Mouse (Mus musculus) hindbrain, embryonic 11.5 days (tissue): Measurements from ENCODE around the gene Ncam1. TPM values are rescaled to one million over a fixed set of nuclear protein-coding genes. Genes with fewer than 3 reads are reported as not detected.

Experiments used
- ATAC-seq: fragments of 200-750 bp; cut with Nextera tagmentation; 2 replicates; pipeline ENCODE4 v1.8.0; 2017; ENCODE audit warnings: mild to moderate bottlenecking, moderate TSS enrichment, moderate library complexity; ENCODE audit not compliant: low FRiP score
- DNase-seq: peaks from one replicate; pipeline ENCODE4 v3.0.0-alpha.2; 2015; ENCODE audit warnings: low spot score
- H3K27ac ChIP-seq: fragments of 300-500 bp; sonication (generic); 2 replicates; pipeline ENCODE4 v1.5.1; 2014; ENCODE audit warnings: mild to moderate bottlenecking, low read depth, low read length
- H3K27me3 ChIP-seq: fragments of 300-500 bp; sonication (generic); 2 replicates; pipeline ENCODE4 v1.6.1; 2014; ENCODE audit warnings: mild to moderate bottlenecking, low read length, moderate library complexity, mixed read lengths; ENCODE audit not compliant: control insufficient read depth, insufficient read depth
- H3K36me3 ChIP-seq: fragments of 300-500 bp; sonication (generic); 2 replicates; pipeline ENCODE4 v1.6.1; 2014; ENCODE audit warnings: mild to moderate bottlenecking, low read length, moderate library complexity, mixed read lengths; ENCODE audit not compliant: control insufficient read depth, insufficient read depth
- H3K4me1 ChIP-seq: fragments of 300-500 bp; sonication (generic); replicated peaks from 2 replicates; pipeline ENCODE4 v1.6.1; 2014; ENCODE audit warnings: low read length, mixed read lengths; ENCODE audit not compliant: control insufficient read depth, insufficient read depth
- H3K4me2 ChIP-seq: fragments of 300-500 bp; sonication (generic); replicated peaks from 2 replicates; pipeline ENCODE4 v1.6.1; 2014; ENCODE audit warnings: mild to moderate bottlenecking, low read depth, low read length
- H3K4me3 ChIP-seq: fragments of 300-500 bp; sonication (generic); 2 replicates; pipeline ENCODE4 v1.5.1; 2014; ENCODE audit warnings: low read depth, low read length
- H3K9ac ChIP-seq: fragments of 300-500 bp; sonication (generic); 2 replicates; pipeline ENCODE4 v1.6.1; 2014; ENCODE audit warnings: low read depth, low read length
- H3K9me3 ChIP-seq: fragments of 300-500 bp; sonication (generic); 2 replicates; pipeline ENCODE4 v1.6.1; 2016; ENCODE audit warnings: low read length; ENCODE audit not compliant: control insufficient read depth
- WGBS: fragments of 180-500 bp; shearing (Covaris S2); extraction: QIAGEN DNeasy Blood & Tissue Kit; methylation state at CpG from one replicate; pipeline ENCODE4 v1.1.7; 2014; 5-methylcytosine and 5-hydroxymethylcytosine counted together
- polyA plus RNA-seq: library from polyadenylated mRNA; unstranded; fragments of >200 nt; fragmentation: Nextera tagmentation; extraction: Ambion mirVana; gene quantifications from 2 replicates; pipeline ENCODE4 v1.2.1, GENCODE M21; 2014

Gene Ncam1
- polyA plus RNA-seq, 1 experiment from 2014 or later = 137 TPM

DNA sequence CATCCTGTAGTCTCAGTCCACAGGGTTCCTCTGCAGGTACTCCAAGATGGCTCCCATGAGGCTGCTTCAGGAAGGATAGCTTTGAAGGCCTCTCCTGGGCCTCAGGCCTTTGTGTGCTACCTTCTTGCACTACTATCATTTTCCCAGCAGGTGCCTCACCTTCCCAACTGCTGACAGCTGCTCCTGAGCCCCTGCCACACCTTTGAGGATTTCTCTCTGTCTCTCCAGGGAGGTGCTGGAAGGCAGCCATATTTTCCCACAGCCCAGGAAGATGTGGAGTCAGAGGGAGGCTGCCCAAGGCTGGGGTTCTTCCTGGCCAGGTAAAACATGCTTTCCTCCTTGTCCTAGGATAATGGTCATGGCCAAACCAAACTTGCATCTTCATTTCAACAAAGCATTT is 83.6 kb downstream of the Ncam1 start:
- Histone ChIP-seq H3K36me3 (no peaks in the 10 kb centered on the region), H3K9ac (no peak overlapping the region), H3K27me3 (no peaks in the 10 kb centered on the region), H3K4me2 (no peak overlapping the region), H3K27ac (no peak overlapping the region), H3K9me3 (no peaks in the 10 kb centered on the region), H3K4me3 (no peak overlapping the region), H3K4me1 (no peaks in the 10 kb centered on the region)
- DNase-seq (no peak), ATAC-seq (no peak)

DNA sequence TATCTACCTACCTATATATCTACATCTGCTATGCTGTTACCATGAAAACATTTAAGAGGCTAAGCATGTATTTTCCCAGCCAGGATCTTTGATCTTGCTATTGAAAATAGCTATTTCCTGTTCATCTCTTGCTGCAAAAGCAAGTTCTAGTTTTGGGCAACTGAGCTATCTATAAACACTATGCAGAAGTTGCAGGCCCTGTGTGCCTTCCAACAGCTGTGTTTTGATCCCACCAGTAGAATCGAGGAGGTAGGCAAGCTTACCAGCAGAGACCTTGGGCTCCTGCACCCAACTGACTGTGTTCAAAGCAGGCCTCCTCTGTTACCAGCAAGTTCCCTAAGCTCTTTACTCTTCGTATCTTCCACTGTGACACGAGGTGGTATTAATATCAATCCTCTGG is 84.6 kb downstream of the Ncam1 start:
- WGBS = 86% methylated on average over 3 of the region's 3 CpGs
- no peaks in the 10 kb centered on the region for H3K27me3 ChIP-seq
- no peak overlapping the region for H3K4me2 ChIP-seq
- H3K4me1 ChIP-seq = no peaks in the 10 kb centered on the region
- H3K36me3 ChIP-seq = no peaks in the 10 kb centered on the region
- no peak overlapping the region for H3K9ac ChIP-seq
- no peak overlapping the region for H3K4me3 ChIP-seq
- ATAC-seq = no peak
- no peak for DNase-seq
- H3K27ac ChIP-seq = no peak overlapping the region
- H3K9me3 ChIP-seq = no peaks in the 10 kb centered on the region

- H3K4me2 ChIP-seq = no peak overlapping the region
- no peak for ATAC-seq
These were observed 91.1 kb downstream of the Ncam1 start for GRCm38 (mm10) chr9:49707646-49708045.

GRCm38 (mm10) chr9:49704196-49704967 is 94.3 kb downstream of the Ncam1 start:
- Histone ChIP-seq H3K9ac (no peak overlapping the region), H3K27ac (no peak overlapping the region), H3K4me3 (no peak overlapping the region), H3K4me2 (no peak overlapping the region), H3K9me3 (no peaks in the 10 kb centered on the region), H3K4me1 (no peaks in the 10 kb centered on the region), H3K36me3 (no peaks in the 10 kb centered on the region), H3K27me3 (no peaks in the 10 kb centered on the region)
- DNase-seq = no peak
- ATAC-seq = no peak
- 81% methylated on average over 9 of the region's 9 CpGs for WGBS

More at GRCm38 (mm10) chr9:49707646-49708045, 91.1 kb downstream of the Ncam1 start:
- Histone ChIP-seq H3K9me3 (no peaks in the 10 kb centered on the region), H3K27me3 (no peaks in the 10 kb centered on the region), H3K4me1 (no peaks in the 10 kb centered on the region), H3K27ac (no peak overlapping the region), H3K36me3 (no peaks in the 10 kb centered on the region), H3K9ac (no peak overlapping the region), H3K4me3 (no peak overlapping the region)
- no peak for DNase-seq

GRCm38 (mm10) chr9:49695371-49695770 is 103.4 kb downstream of the Ncam1 start:
- Histone ChIP-seq H3K27me3 (no peaks in the 10 kb centered on the region), H3K9me3 (no peaks in the 10 kb centered on the region), H3K9ac (no peak overlapping the region), H3K36me3 (no peaks in the 10 kb centered on the region), H3K27ac (no peak overlapping the region), H3K4me2 (no peak overlapping the region), H3K4me3 (no peak overlapping the region), H3K4me1 (no peaks in the 10 kb centered on the region)
- no peak for ATAC-seq
- 90% methylated on average over 7 of the region's 7 CpGs for WGBS
- DNase-seq = no peak

DNA sequence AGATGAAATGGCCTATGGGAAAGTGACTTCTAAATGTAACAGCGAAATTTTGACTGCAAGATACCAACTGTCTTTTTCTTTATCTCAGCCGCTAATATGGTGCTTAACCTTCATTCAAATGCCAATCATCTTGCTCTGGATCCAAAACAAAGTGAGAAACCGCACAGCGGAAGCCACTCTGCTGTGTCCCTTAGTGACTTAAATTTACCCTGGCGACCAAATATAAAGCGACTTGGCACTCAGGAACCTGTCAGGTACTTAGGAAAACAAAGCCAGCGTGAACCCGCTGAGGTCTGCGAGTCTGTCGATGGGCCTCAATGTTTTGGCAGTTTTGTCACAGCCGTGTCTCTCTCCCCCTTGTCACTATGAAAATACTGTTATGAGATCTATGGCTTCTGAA is 105.9 kb downstream of the Ncam1 start:
- no peak overlapping the region for H3K27ac ChIP-seq
- no peak overlapping the region for H3K9ac ChIP-seq
- DNase-seq = no peak
- no peaks in the 10 kb centered on the region for H3K4me1 ChIP-seq
- no peak overlapping the region for H3K4me3 ChIP-seq
- ATAC-seq = no peak
- H3K4me2 ChIP-seq = no peak overlapping the region
- WGBS = 80% methylated on average over 11 of the region's 11 CpGs
- H3K36me3 ChIP-seq = no peaks in the 10 kb centered on the region
- no peaks in the 10 kb centered on the region for H3K9me3 ChIP-seq
- no peaks in the 10 kb centered on the region for H3K27me3 ChIP-seq

- Histone ChIP-seq H3K4me1 (no peaks in the 10 kb centered on the region), H3K9ac (no peak overlapping the region), H3K4me3 (no peak overlapping the region), H3K27me3 (no peaks in the 10 kb centered on the region), H3K36me3 (no peaks in the 10 kb centered on the region), H3K9me3 (no peaks in the 10 kb centered on the region), H3K27ac (no peak overlapping the region), H3K4me2 (no peak overlapping the region)
- DNase-seq (no peak), ATAC-seq (no peak)
- WGBS = 67% methylated on average over 2 of the region's 2 CpGs
These were observed 107.4 kb downstream of the Ncam1 start for GRCm38 (mm10) chr9:49691344-49691743.

DNA sequence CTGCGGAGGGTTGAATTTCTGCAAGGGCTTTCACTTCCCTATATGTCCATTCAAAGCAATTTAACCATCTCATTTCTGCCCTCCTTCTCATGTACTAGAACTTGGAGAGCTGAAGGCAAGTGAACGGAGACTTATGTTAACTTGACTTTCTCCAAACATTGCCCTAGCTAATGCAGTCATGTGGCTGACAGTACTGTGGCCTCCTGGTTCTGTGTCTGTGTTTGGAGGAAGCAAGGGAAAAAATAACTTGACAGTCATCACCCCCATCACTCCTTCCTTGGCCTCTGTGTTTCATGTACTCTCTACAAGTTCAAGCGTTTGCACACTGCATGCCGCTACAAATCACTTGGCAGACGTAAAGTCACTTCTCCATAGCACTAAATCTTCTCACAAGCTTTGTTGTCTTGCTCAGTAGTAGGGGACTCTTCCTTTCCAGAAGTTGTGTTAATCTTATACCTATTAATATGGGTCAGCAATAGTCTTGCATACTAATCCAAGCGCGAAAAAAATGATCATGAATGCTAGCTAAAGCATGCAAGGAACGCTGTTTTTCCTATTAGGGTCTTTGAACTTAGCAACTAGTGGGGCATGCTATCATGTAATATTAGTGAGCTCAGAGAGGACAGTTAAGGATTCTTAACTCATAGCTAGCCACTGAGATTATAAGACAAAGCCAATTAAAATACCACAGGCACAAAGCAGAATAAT is 115.0 kb downstream of the Ncam1 start:
- no peaks in the 10 kb centered on the region for H3K27me3 ChIP-seq
- DNase-seq (no peak), ATAC-seq (no peak)
- H3K4me3 ChIP-seq = no peak overlapping the region
- no peaks in the 10 kb centered on the region for H3K9me3 ChIP-seq
- 95% methylated on average over 8 of the region's 8 CpGs for WGBS
- no peak overlapping the region for H3K9ac ChIP-seq
- no peaks in the 10 kb centered on the region for H3K4me1 ChIP-seq
- no peak overlapping the region for H3K27ac ChIP-seq
- H3K4me2 ChIP-seq = no peak overlapping the region
- H3K36me3 ChIP-seq = no peaks in the 10 kb centered on the region
